Mouse (Mus musculus): Measurements from ENCODE around the gene Tmbim7. TPM values are rescaled to one million over a fixed set of nuclear protein-coding genes. Genes with fewer than 3 reads are reported as not detected.

Gene Tmbim7
- polyA plus RNA-seq, 1 experiment from 2014 or later, result not detected

DNA sequence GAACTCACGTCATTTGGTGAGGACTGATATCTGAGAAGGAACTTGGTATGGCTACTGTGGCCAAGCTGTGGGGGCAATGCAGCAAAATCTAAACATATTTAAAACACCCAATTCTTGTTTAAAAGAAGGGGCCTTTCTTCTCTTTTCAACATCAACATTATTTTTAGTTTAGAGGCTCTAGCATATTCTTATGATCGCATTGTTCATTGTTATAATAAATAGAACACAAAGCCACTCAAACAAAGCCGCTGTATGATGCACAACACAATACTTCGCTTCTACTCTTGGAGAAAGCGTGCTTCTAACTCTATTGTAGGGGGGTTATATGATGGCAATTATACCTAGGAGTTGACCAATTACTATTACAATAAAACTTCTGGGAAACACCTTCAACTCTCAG is 64.8 kb downstream of the Tmbim7 start:
- ATAC-seq (replicated peaks; ENCODE audit: insufficient number of reproducible peaks, low FRiP score, low TSS enrichment, low read depth) (no peak), DNase-seq (ENCODE audit: low spot score) (no peak)
- H3K4me2 ChIP-seq (ENCODE audit: low read depth, low read length), result no peak overlapping the region
- WGBS, result 96% methylated on average over 5 of the region's 5 CpGs
- no peaks in the 10 kb centered on the region for H3K36me3 ChIP-seq (replicated peaks; ENCODE audit: control insufficient read depth, insufficient read depth, low read depth, low read length)
- no peak overlapping the region for H3K9ac ChIP-seq (replicated peaks; ENCODE audit: low read length)
- no peaks in the 10 kb centered on the region for H3K27me3 ChIP-seq (ENCODE audit: control insufficient read depth, insufficient read depth, low read length)
- no peaks in the 10 kb centered on the region for H3K4me1 ChIP-seq (ENCODE audit: control insufficient read depth, insufficient read depth, low read length)
- no peaks in the 10 kb centered on the region for H3K9me3 ChIP-seq (replicated peaks; ENCODE audit: control insufficient read depth, low read length)
- H3K27ac ChIP-seq (replicated peaks; ENCODE audit: low read depth, low read length), result no peak overlapping the region
- H3K4me3 ChIP-seq (ENCODE audit: low read depth, low read length), result no peak overlapping the region

DNA sequence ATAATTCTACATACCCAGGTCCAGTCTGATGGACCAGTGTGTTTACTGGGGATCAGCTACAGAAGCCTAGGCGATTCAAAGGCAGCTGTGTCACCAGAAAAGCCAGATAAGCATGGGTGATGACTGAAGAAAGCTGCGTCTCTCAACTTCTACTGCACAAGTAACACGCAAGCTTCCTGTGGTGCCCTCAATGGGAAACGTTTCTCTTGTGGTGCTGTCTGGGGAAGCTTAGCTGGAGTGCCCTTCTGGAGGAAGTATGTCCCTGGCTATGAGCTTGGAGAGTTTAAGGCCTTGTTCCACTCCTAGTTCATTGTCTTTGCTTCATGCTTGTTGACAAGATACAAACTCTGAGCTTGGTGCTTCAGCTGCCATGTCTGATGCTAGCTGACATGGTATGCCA is 68.4 kb downstream of the Tmbim7 start:
- Histone ChIP-seq H3K4me2 (ENCODE audit: low read depth, low read length) (no peak overlapping the region), H3K27ac (replicated peaks; ENCODE audit: low read depth, low read length) (no peak overlapping the region), H3K9me3 (replicated peaks; ENCODE audit: control insufficient read depth, low read length) (no peaks in the 10 kb centered on the region), H3K4me1 (ENCODE audit: control insufficient read depth, insufficient read depth, low read length) (no peaks in the 10 kb centered on the region), H3K9ac (replicated peaks; ENCODE audit: low read length) (no peak overlapping the region), H3K27me3 (ENCODE audit: control insufficient read depth, insufficient read depth, low read length) (no peaks in the 10 kb centered on the region), H3K4me3 (ENCODE audit: low read depth, low read length) (no peak overlapping the region), H3K36me3 (replicated peaks; ENCODE audit: control insufficient read depth, insufficient read depth, low read depth, low read length) (no peaks in the 10 kb centered on the region)
- ATAC-seq (replicated peaks; ENCODE audit: insufficient number of reproducible peaks, low FRiP score, low TSS enrichment, low read depth), result no peak
- 92% methylated on average over 4 of the region's 4 CpGs for WGBS
- DNase-seq (ENCODE audit: low spot score), result no peak

DNA sequence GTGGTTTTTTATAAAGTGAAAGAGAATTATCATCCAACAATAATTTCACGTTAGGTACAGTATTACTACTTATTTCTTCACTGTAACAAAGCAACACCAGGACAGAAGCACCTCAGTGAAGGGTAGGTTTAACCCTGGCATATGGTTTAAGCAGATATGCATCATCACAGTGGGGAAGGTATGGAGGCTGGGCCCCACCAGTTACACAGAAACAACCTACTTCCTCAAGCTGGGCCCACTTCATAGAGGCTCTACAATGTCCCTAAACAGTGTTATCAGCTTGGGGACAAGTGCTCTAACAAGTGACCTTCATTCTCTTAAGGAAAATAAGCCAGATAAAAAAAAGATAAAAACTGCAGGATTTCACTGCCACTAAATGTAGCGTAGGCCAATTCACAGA is 71.9 kb downstream of the Tmbim7 start:
- Histone ChIP-seq H3K9ac (replicated peaks; ENCODE audit: low read length) (no peak overlapping the region), H3K27ac (replicated peaks; ENCODE audit: low read depth, low read length) (no peak overlapping the region), H3K4me2 (ENCODE audit: low read depth, low read length) (no peak overlapping the region), H3K27me3 (ENCODE audit: control insufficient read depth, insufficient read depth, low read length) (no peaks in the 10 kb centered on the region), H3K36me3 (replicated peaks; ENCODE audit: control insufficient read depth, insufficient read depth, low read depth, low read length) (no peaks in the 10 kb centered on the region), H3K4me1 (ENCODE audit: control insufficient read depth, insufficient read depth, low read length) (no peaks in the 10 kb centered on the region), H3K4me3 (ENCODE audit: low read depth, low read length) (no peak overlapping the region), H3K9me3 (replicated peaks; ENCODE audit: control insufficient read depth, low read length) (no peaks in the 10 kb centered on the region)
- WGBS, result 92% methylated on average over 2 of the region's 2 CpGs
- ATAC-seq (replicated peaks; ENCODE audit: insufficient number of reproducible peaks, low FRiP score, low TSS enrichment, low read depth) (no peak), DNase-seq (ENCODE audit: low spot score) (no peak)

DNA sequence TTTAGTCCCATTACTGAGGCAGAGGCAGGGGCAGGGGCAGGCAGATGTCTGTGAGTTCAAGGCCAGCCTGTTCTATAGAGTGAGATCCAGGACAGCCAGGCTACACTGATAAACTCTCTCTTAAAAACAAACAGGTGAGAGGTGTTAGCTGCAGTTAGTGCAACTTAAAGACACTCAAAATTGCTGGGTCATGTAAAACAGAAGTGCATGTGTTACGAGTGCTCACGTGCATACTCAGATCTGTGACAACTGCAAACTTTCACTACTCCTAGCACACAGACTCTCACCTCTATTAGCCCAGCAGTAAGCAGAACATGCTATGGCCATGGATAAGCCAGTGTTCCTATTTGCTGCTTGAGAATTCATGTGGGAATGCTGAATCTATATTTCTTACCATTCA is 72.4 kb downstream of the Tmbim7 start:
- Histone ChIP-seq H3K27me3 (ENCODE audit: control insufficient read depth, insufficient read depth, low read length) (no peaks in the 10 kb centered on the region), H3K9ac (replicated peaks; ENCODE audit: low read length) (no peak overlapping the region), H3K4me3 (ENCODE audit: low read depth, low read length) (no peak overlapping the region), H3K4me2 (ENCODE audit: low read depth, low read length) (no peak overlapping the region), H3K27ac (replicated peaks; ENCODE audit: low read depth, low read length) (no peak overlapping the region), H3K9me3 (replicated peaks; ENCODE audit: control insufficient read depth, low read length) (no peaks in the 10 kb centered on the region), H3K4me1 (ENCODE audit: control insufficient read depth, insufficient read depth, low read length) (no peaks in the 10 kb centered on the region), H3K36me3 (replicated peaks; ENCODE audit: control insufficient read depth, insufficient read depth, low read depth, low read length) (no peaks in the 10 kb centered on the region)
- WGBS, result 88% methylated on average over 2 of the region's 2 CpGs
- ATAC-seq (replicated peaks; ENCODE audit: insufficient number of reproducible peaks, low FRiP score, low TSS enrichment, low read depth), result no peak
- no peak for DNase-seq (ENCODE audit: low spot score)

DNA sequence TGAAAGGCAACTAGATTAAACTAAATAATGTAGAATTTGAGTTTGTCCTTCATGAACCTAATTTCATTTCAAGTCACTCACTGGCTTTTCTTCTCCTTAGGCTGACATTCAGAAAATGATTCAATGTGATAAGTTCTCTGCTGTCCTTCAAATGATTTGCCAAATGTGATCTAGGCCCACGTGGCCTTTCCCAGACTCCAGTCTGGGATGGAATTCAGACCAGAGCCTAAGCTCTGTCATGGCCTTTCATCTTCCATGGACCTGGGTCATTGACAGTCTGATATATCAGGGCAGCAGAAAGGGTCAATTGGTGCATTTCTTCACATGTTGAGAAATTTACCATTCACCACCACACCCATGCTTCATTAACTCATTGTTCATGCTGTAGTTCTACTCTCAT is 74.5 kb downstream of the Tmbim7 start:
- Histone ChIP-seq H3K4me2 (ENCODE audit: low read depth, low read length) (no peak overlapping the region), H3K9me3 (replicated peaks; ENCODE audit: control insufficient read depth, low read length) (no peaks in the 10 kb centered on the region), H3K27me3 (ENCODE audit: control insufficient read depth, insufficient read depth, low read length) (no peaks in the 10 kb centered on the region), H3K4me3 (ENCODE audit: low read depth, low read length) (no peak overlapping the region), H3K27ac (replicated peaks; ENCODE audit: low read depth, low read length) (no peak overlapping the region), H3K36me3 (replicated peaks; ENCODE audit: control insufficient read depth, insufficient read depth, low read depth, low read length) (no peaks in the 10 kb centered on the region), H3K4me1 (ENCODE audit: control insufficient read depth, insufficient read depth, low read length) (no peaks in the 10 kb centered on the region), H3K9ac (replicated peaks; ENCODE audit: low read length) (no peak overlapping the region)
- ATAC-seq (replicated peaks; ENCODE audit: insufficient number of reproducible peaks, low FRiP score, low TSS enrichment, low read depth) (no peak), DNase-seq (ENCODE audit: low spot score) (no peak)
- WGBS, result 83% methylated on average over 1 of the region's 1 CpGs

DNA sequence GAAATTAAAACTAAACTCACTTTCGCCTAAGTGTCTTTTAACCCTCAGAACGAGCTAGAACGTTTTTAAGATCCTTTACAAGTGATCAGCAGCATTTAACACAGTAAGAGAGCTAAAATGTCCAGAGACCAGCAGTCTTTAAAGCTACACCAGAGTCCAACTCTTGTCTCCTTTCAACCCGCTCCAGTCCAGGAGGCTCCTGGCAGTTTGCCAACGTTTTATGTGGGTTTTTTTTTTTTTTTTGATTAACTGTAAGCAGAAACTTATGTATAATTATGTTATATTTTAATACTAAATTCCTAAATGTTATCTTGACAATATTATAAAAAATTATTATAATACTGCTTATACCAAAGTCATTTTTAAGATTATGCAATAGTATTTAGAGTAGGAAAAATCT is 77.8 kb downstream of the Tmbim7 start:
- H3K4me3 ChIP-seq (ENCODE audit: low read depth, low read length), result no peak overlapping the region
- H3K36me3 ChIP-seq (replicated peaks; ENCODE audit: control insufficient read depth, insufficient read depth, low read depth, low read length), result no peaks in the 10 kb centered on the region
- ATAC-seq (replicated peaks; ENCODE audit: insufficient number of reproducible peaks, low FRiP score, low TSS enrichment, low read depth) (no peak), DNase-seq (ENCODE audit: low spot score) (no peak)
- H3K9me3 ChIP-seq (replicated peaks; ENCODE audit: control insufficient read depth, low read length), result no peaks in the 10 kb centered on the region
- no peak overlapping the region for H3K27ac ChIP-seq (replicated peaks; ENCODE audit: low read depth, low read length)
- H3K4me1 ChIP-seq (ENCODE audit: control insufficient read depth, insufficient read depth, low read length), result no peaks in the 10 kb centered on the region
- WGBS, result 85% methylated on average over 5 of the region's 5 CpGs
- H3K27me3 ChIP-seq (ENCODE audit: control insufficient read depth, insufficient read depth, low read length), result no peaks in the 10 kb centered on the region
- H3K4me2 ChIP-seq (ENCODE audit: low read depth, low read length), result no peak overlapping the region
- no peak overlapping the region for H3K9ac ChIP-seq (replicated peaks; ENCODE audit: low read length)

Small RNA genes within 50 kb of the gene (microRNA-seq; reads per million reads assigned to microRNA genes)
- not detected for gene Gm22926 (ENCODE audit: borderline number of aligned reads)
- not detected for gene Gm26238 (ENCODE audit: borderline number of aligned reads)

Other genes with a start within 250 kb of the Tmbim7 start
- 36.4 and 39.2 TPM in 2 replicates for gene Fam133b, start 107.3 kb upstream of the Tmbim7 start, polyA plus RNA-seq (2014; fragmentation: Nextera tagmentation; extraction: Ambion mirVana)
- 1.5 and 2.2 TPM in 2 replicates for gene 1700109H08Rik, start 79.6 kb upstream of the Tmbim7 start, polyA plus RNA-seq (2014; fragmentation: Nextera tagmentation; extraction: Ambion mirVana)
- gene Pex1, start 55.1 kb upstream of the Tmbim7 start, polyA plus RNA-seq (2014; fragmentation: Nextera tagmentation; extraction: Ambion mirVana), result 13.3 and 13.4 TPM in 2 replicates
- 16.3 and 17.3 TPM in 2 replicates for gene Rbm48, start 54.6 kb upstream of the Tmbim7 start, polyA plus RNA-seq (2014; fragmentation: Nextera tagmentation; extraction: Ambion mirVana)
- gene Gatad1, start 6.0 kb downstream of the Tmbim7 start, polyA plus RNA-seq (2014; fragmentation: Nextera tagmentation; extraction: Ambion mirVana), result 69.9 and 74.9 TPM in 2 replicates
- 12.2 and 12.4 TPM in 2 replicates for gene Ankib1, start 151.7 kb downstream of the Tmbim7 start, polyA plus RNA-seq (2014; fragmentation: Nextera tagmentation; extraction: Ambion mirVana)
- gene Krit1, start 152.0 kb downstream of the Tmbim7 start, polyA plus RNA-seq (2014; fragmentation: Nextera tagmentation; extraction: Ambion mirVana), result 52.7 and 61.8 TPM in 2 replicates
- 0.07 and 0.11 TPM in 2 replicates for gene Lrrd1, start 194.0 kb downstream of the Tmbim7 start, polyA plus RNA-seq (2014; fragmentation: Nextera tagmentation; extraction: Ambion mirVana)
- gene Mterf1a, start 242.8 kb downstream of the Tmbim7 start, polyA plus RNA-seq (2014; fragmentation: Nextera tagmentation; extraction: Ambion mirVana), result 10.4 and 11.3 TPM in 2 replicates